Mouse (Mus musculus): Measurements from ENCODE around the gene Kdm6b. TPM values are rescaled to one million over a fixed set of nuclear protein-coding genes. Genes with fewer than 3 reads are reported as not detected.
A peak's percentile ranks its signal among the peaks of the same experiment; 100 is the strongest.

Gene Kdm6b
- total RNA-seq, 1 experiment from 2014 or later = 4.4 TPM

DNA sequence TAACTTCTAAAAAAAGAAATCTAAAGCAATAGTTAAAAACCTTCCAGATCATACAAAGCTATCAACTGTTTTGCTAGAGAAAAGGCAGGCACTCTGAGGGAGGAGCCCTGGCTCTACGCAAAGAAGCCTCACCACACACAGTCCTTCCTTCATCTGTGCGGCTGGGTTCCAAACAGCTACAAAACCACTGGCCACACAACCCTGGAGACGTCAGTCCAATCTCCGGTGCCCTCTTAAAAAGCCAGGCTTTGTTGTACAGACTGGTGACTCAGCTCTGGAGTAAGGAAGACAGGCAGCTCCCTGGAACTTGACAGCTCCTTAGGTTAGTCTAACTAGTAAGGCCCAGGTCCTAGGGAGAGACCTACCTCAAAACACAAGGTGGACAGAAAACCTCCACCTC lies 37.8 kb downstream of the Kdm6b start:
- ATAC-seq (replicated peaks in 1 of 2; ENCODE audit: insufficient read depth in 1 of 2, low FRiP score in 2 of 2, low TSS enrichment in 1 of 2, low read depth in 1 of 2, poor library complexity in 2 of 2, severe bottlenecking in 2 of 2) = 0 out of 4 replicates have a peak, but pooled peaks of 1 of the 2 experiments have one; percentile 30

- no peak for ATAC-seq (replicated peaks in 1 of 2; ENCODE audit: insufficient read depth in 1 of 2, low FRiP score in 2 of 2, low TSS enrichment in 1 of 2, low read depth in 1 of 2, poor library complexity in 2 of 2, severe bottlenecking in 2 of 2)
Measured at GRCm38 (mm10) chr11:69373223-69373965, 40.1 kb downstream of the Kdm6b start.

DNA sequence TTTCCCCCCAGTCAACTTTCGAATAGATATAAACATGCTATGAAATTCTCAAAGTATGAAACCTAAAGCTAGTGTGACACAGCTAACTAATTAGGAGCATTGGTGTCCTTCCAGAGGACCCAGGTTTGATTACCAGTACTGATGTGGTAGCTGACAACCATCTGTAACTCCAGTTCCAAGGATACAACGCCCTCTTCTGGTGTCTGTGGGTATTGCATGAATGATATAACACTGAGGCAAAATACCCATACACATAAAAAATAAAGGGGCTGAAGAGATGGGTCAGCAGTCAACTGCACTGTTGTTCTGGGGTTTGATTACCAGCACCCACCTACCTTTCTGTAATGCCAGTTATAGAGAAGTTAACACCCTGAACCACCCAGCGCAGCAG lies 40.7 kb downstream of the Kdm6b start:
- ATAC-seq (replicated peaks in 1 of 2; ENCODE audit: insufficient read depth in 1 of 2, low FRiP score in 2 of 2, low TSS enrichment in 1 of 2, low read depth in 1 of 2, poor library complexity in 2 of 2, severe bottlenecking in 2 of 2) = no peak

DNA sequence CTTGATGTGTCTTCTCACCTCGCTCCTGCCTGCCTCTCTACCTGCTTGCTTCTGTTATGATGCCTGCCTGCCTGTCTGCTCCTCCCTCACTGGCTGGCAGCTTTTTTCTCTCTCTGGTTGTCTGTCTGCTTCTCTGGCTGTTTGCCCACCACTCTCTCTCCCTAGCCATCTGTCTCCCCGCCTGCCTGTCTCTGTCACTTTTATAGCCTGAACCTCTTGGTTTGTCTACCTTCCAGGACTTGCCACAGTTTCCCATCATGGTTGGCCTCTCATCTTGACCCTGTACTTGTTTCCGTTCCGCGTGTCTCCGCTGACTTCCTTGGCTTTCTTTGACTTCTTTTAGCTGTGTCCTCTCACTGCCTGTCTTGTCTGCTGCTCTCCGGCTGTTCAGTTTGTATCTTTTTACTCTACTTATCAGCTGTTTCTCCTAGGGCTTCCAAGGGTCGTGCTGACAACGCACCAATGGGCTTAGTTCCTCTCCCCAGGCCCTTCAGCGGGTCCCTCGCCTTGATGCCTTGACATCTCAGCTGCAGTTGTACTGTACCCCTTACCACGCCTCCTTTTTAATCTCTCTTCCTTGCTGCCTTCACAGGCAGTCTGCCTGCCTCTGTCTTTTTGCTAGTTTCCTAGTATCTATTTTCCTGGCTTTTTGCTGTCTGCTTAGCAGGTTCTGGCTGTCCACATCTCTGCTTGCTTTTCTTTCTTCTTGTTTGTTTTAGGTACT lies 41.3 kb downstream of the Kdm6b start:
- no peak for ATAC-seq (replicated peaks in 1 of 2; ENCODE audit: insufficient read depth in 1 of 2, low FRiP score in 2 of 2, low TSS enrichment in 1 of 2, low read depth in 1 of 2, poor library complexity in 2 of 2, severe bottlenecking in 2 of 2)

GRCm38 (mm10) chr11:69371601-69372000 lies 41.9 kb downstream of the Kdm6b start:
- no peak for ATAC-seq (replicated peaks in 1 of 2; ENCODE audit: insufficient read depth in 1 of 2, low FRiP score in 2 of 2, low TSS enrichment in 1 of 2, low read depth in 1 of 2, poor library complexity in 2 of 2, severe bottlenecking in 2 of 2)

DNA sequence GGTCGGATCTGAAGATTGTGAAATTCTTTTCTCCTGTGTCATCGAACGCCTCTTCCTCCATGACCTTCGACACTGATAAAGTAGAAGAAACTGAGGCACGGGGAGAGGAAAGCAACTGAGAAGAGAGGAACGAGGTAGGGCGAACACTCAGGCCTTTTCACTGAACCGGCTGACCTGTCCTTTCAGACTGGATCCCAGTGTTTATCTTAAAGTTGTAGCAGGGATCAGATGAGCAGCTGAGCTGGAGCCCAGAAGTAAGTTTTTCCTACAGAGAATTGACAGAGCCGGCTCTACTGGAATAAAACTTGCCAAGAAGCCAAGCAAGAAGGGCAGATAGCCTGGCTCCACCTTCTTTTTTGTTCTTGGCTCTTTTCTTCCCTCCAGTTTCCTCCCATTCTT lies 42.7 kb downstream of the Kdm6b start:
- no peak for ATAC-seq (replicated peaks in 1 of 2; ENCODE audit: insufficient read depth in 1 of 2, low FRiP score in 2 of 2, low TSS enrichment in 1 of 2, low read depth in 1 of 2, poor library complexity in 2 of 2, severe bottlenecking in 2 of 2)

DNA sequence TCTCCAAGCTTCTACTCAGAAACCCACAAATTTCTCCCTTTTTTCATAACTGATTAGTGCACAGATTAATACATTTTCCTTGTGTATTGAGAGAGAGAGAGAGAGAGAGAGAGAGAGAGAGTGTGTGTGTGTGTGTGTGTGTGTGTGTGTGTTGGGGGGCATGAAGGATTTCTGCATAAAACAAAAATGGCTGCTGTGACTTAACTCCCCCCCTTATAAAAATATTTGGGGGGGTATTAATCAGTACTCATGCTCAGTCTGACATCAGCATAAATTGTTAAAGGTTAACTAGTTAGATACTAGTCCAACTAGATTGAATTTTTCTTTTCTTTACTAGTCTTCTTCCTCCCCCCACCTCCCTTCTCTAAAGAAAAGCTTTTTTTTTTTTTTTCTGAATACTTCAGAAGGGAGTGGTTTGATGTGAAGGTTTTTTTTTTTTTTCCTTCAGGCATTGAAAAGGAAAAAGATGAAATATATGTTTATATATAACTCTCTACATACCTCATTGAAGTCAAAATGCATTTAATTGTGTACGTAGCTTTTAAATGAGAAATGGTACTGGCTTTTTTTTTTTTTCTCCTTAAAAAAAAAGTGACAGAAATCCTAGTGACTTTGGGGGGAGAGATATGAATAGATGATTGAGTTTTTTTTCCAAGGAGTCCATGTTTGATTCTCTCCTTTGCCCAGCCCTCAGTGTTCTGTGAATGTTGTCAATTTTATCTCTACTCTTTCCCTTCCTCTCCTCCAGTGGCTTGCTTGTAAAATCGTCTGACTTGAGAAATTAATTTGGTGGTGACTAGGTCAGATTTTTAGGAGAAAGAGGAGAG lies 43.3 kb downstream of the Kdm6b start:
- no peak for ATAC-seq (replicated peaks in 1 of 2; ENCODE audit: insufficient read depth in 1 of 2, low FRiP score in 2 of 2, low TSS enrichment in 1 of 2, low read depth in 1 of 2, poor library complexity in 2 of 2, severe bottlenecking in 2 of 2)

GRCm38 (mm10) chr11:69369215-69369989 lies 44.1 kb downstream of the Kdm6b start, which contains the start of gene Chd3:
Gene Chd3, minus strand, starts transcription at chr11:69369406.
- ATAC-seq (replicated peaks in 1 of 2; ENCODE audit: insufficient read depth in 1 of 2, low FRiP score in 2 of 2, low TSS enrichment in 1 of 2, low read depth in 1 of 2, poor library complexity in 2 of 2, severe bottlenecking in 2 of 2) = no peak

GRCm38 (mm10) chr11:69368356-69369214 lies 44.9 kb downstream of the Kdm6b start:
- no peak for ATAC-seq (replicated peaks in 1 of 2; ENCODE audit: insufficient read depth in 1 of 2, low FRiP score in 2 of 2, low TSS enrichment in 1 of 2, low read depth in 1 of 2, poor library complexity in 2 of 2, severe bottlenecking in 2 of 2)

GRCm38 (mm10) chr11:69367616-69368355 lies 45.7 kb downstream of the Kdm6b start:
- ATAC-seq (replicated peaks in 1 of 2; ENCODE audit: insufficient read depth in 1 of 2, low FRiP score in 2 of 2, low TSS enrichment in 1 of 2, low read depth in 1 of 2, poor library complexity in 2 of 2, severe bottlenecking in 2 of 2) = no peak

GRCm38 (mm10) chr11:69366855-69367615 lies 46.4 kb downstream of the Kdm6b start:
- no peak for ATAC-seq (replicated peaks in 1 of 2; ENCODE audit: insufficient read depth in 1 of 2, low FRiP score in 2 of 2, low TSS enrichment in 1 of 2, low read depth in 1 of 2, poor library complexity in 2 of 2, severe bottlenecking in 2 of 2)

DNA sequence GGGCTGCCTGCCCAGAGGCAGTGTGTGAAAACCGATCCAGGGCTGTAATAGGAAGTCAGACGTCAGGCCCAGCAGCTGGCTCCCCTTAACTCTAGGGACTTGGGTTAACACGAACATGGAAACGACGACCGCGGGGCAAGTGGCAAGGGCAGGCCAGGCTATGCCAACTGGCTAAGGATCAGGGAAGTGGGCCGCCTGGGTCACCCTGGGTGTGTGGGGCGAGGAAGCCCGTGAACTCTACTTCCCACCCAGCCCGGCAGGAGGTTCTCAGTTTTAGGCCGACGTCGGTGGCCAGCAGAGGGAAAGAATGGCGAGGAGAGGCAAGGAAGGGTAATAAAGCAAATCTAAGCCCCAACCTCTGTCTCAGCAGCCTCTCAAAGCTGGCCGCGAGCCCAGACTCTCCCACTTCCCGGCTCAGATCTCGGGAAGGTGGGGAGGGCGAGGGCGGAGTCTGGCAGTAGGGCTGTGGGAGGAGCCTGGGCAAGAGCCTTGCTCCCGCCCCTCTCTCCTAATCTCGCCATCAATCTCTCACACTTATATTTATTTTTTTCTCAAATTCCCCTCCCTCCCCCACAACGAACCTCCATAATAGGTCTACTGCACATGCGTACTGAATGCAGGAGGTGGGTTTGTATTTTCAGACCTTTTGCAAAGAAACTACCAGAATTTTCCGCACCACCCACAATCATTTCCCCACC lies 47.2 kb downstream of the Kdm6b start:
- ATAC-seq (replicated peaks in 1 of 2; ENCODE audit: insufficient read depth in 1 of 2, low FRiP score in 2 of 2, low TSS enrichment in 1 of 2, low read depth in 1 of 2, poor library complexity in 2 of 2, severe bottlenecking in 2 of 2) = peak; percentile 72 to 79

GRCm38 (mm10) chr11:69365722-69366121 lies 47.8 kb downstream of the Kdm6b start:
- no peak for ATAC-seq (replicated peaks in 1 of 2; ENCODE audit: insufficient read depth in 1 of 2, low FRiP score in 2 of 2, low TSS enrichment in 1 of 2, low read depth in 1 of 2, poor library complexity in 2 of 2, severe bottlenecking in 2 of 2)

DNA sequence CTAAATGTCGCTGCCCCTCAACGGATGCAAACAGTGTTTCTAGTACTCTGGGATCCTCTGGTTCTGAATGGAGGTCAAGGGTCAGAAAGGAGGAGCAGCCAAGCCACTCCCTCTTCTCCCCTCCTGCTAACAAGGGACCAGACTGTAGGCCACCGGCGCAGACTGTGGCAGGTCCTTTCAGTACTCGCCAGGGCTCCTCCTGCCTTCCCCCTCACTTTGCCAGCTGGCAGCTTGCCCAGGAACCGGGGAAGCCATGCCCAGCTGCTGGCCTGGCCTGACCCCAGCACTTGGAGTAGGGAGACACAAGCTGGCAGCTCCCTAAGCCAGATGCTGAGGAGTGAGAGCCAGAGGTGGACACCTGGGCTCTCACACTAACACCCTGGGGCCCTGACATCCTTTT lies 48.6 kb downstream of the Kdm6b start:
- ATAC-seq (replicated peaks in 1 of 2; ENCODE audit: insufficient read depth in 1 of 2, low FRiP score in 2 of 2, low TSS enrichment in 1 of 2, low read depth in 1 of 2, poor library complexity in 2 of 2, severe bottlenecking in 2 of 2) = peak; percentile 10 to 18; a peak in 2 of 4 replicates

- ATAC-seq (replicated peaks in 1 of 2; ENCODE audit: insufficient read depth in 1 of 2, low FRiP score in 2 of 2, low TSS enrichment in 1 of 2, low read depth in 1 of 2, poor library complexity in 2 of 2, severe bottlenecking in 2 of 2) = no peak
Measured at GRCm38 (mm10) chr11:69364376-69364775, 49.1 kb downstream of the Kdm6b start.
